Mouse (Mus musculus) heart, adult 9 months (tissue): ENCODE results near the gene Mif4gd.

Experiments used
- DNase-seq, 2 experiments: peaks; one replicate each; pipeline ENCODE4 v3.0.0; 2022; ENCODE audit warnings: low spot score in 2 of 2

The Mif4gd gene

DNA sequence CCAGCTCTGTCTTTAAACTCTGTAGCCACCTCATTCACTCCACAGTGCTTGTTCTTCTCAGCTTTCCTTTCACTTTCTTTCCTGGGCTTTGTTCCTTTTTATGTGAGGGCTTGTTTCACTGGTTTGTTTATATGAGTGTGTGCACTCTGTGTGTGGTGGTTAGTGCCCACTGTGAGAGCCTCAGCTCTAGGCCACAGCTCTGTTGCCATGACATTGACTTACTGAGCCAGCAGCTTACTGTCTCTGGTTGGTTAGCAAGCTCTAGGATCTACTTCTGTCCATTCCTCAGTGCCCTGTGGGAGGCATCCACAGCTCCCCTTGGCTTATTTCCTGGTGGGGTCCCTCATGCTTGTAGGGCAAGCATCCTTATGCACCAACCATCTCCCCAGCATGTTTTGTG, 33.7 kb downstream of the Mif4gd start:
- DNase-seq: no peak

DNA sequence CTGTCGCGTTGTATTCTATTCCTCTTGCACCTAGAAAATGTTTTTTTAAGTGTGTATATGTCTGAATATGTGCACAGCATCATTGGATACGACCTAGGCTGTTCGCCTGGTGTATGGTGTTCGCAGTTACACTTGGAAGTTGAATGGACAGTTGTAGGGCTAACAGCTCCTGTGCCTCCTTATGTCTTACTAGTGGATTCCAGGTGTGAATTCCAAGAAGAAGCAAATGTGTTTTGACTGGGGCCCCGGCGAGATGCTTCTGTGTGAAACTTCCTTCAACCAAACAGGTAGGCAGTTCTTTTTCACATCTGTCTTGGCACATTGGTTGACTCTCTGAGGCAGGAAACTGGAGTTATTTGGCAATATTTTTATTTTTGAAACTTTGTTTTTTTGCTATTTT, 47.8 kb downstream of the Mif4gd start:
- DNase-seq: no peak

DNA sequence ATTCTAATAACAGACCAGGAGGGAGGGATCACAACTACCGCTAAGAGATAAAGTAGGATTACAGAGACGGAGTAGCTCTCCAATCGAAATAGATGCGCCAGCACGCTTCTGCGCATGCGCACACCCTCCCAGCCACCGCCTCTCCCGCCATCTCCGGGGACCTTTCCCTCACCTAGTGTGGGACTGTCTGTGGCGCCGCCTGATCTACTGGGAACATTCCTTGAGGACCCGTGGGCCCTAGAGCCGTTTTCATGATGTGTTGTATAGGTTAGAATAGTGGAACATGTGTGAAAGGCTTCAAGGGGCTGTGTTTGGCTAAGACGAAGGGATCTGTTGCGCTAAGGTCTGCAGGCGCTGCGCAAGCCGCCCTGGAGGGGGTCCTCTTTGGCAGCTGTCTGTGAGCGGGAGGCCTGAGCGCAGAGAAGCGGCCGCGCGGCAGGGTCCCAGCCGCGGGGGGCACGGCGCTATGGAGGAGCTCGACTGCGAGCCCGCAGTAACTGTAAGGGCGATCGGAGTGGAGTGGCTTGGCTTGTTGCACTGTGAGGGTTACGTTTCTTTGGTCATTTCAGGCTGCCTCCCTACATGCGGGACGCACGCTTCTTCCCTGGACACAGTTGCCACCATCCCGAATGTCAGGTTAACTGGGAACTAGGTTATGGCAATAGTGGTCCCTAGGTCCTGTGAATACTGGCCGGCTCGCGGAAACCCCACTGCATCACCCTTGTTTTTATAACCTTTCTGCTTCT, 48.5 kb downstream of the Mif4gd start, which contains the start of gene Nup85:
Gene Nup85 (plus strand): TSS at position 371 of the 746 bp plus-strand sequence.
- peak; percentile 94 to 96 for DNase-seq

DNA sequence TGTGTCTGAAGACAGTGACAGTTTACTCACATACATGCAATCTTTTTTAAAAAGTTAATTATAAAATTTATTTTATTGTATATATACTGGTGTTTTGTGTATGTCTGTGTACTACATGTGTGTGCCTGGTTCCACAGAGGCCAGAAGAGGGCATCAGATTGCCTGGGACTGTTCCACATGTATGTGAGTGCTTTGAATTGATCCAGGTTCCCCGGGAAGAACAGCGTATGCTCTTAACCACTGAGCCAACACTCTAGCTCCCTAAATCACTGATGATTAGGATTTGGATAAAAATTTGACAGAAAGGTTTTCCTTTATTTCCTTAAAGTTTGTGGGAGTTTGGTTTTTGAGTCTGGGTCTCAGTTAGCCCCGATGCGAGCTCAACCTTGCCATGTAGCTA, 49.4 kb downstream of the Mif4gd start:
- DNase-seq: no peak
